Mouse (Mus musculus) heart, adult 8-10 months (tissue): ENCODE data around the gene Ear14. TPM values are rescaled to one million over a fixed set of nuclear protein-coding genes. Genes with fewer than 3 reads are reported as not detected.
A peak's percentile ranks its signal among the peaks of the same experiment; 100 is the strongest.
"Not testable (repeated sequence)": the region's sequence is repeated elsewhere in the genome, so short reads cannot be mapped to it uniquely, and the experiment has no call there.

ENCODE experiments used
- DNase-seq: peaks from one replicate; pipeline ENCODE4 v3.0.0; 2022; ENCODE audit warnings: low spot score
- total RNA-seq, 4 experiments: library from RNA; stranded (reverse); gene quantifications; 2 replicates each; pipeline ENCODE4 v1.2.4; 2022

Gene Ear14
- total RNA-seq, 4 experiments from 2014 or later: not detected

DNA sequence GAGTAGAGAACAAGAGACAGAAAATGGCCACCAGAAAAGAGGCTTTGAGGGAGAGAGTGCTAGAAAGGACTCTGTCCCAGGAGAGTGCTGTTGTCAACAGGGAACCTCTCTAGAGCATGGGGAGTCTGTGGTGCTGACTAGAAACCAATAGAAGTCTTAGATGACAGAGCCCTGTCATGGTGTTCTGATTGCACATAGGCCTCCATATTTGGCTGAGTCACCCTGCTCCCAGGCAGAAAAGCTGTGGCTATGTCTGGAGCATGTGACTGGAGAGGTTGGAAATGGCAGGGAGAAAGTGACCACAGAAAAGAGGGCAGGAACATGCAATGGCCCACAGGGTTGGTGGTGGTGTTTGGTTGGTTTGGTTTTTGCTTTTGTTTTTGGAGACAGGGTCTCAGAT, 49.0 kb downstream of the Ear14 start:
- DNase-seq: not testable (repeated sequence)

DNA sequence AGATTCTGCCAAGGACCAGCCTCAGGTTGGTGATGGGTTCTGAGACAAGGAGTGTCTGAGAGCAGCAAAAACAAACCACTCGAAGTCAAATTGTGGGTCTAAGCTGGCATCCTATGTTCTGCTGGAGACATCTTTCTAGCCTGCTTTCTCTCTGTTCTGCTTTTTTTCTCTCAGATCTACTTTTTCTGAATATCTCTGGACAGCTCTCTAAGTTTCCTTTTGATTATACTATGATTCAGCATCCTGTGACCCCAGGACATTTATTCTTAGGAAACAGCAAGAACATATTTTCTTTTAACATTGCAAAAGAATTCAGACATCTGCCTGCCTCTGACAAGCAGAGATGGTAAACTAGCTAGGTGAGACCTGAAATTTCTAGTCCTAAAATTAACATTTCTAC, 50.4 kb downstream of the Ear14 start:
- DNase-seq: peak; percentile 24

Other genes with a start within 250 kb of the Ear14 start
- 1 to 10 TPM in 1 of 4 experiments, under 1 TPM in 2, not detected in 1; 0.52 to 1.2 (median 0.84) TPM for gene Pnp2, start 247.4 kb upstream of the Ear14 start, total RNA-seq
- gene Rnase10, start 195.6 kb upstream of the Ear14 start, total RNA-seq: under 1 TPM in 3 of 4 experiments, not detected in 1; 0.25 to 0.37 (median 0.27) TPM
- not detected for gene Rnase9, start 161.5 kb upstream of the Ear14 start, total RNA-seq
- gene Rnase11, start 153.2 kb upstream of the Ear14 start, total RNA-seq: not detected
- gene Rnase12, start 145.7 kb upstream of the Ear14 start, total RNA-seq: not detected
- not detected for gene Olfr750, start 129.0 kb upstream of the Ear14 start, total RNA-seq
- 10 to 100 TPM; 38.7 to 52.9 (median 46.5) TPM for gene Rnase4, start 112.3 kb upstream of the Ear14 start, total RNA-seq
- gene Ang, start 112.2 kb upstream of the Ear14 start, total RNA-seq: 1 to 10 TPM; 3.6 to 9.2 (median 4.9) TPM
- not detected for gene Eddm3b, start 89.0 kb upstream of the Ear14 start, total RNA-seq
- gene Rnase6, start 79.5 kb upstream of the Ear14 start, total RNA-seq: under 1 TPM; 0.16 to 0.63 (median 0.33) TPM
- 1 to 10 TPM in 2 of 4 experiments, under 1 TPM in 1, not detected in 1; 0.29 to 1.4 (median 1.3) TPM for gene Rnase1, start 56.6 kb upstream of the Ear14 start, total RNA-seq
- gene Rnase2b, start 41.1 kb upstream of the Ear14 start, total RNA-seq: not detected
- not detected for gene Ang2, start 4.2 kb upstream of the Ear14 start, total RNA-seq
- 10 to 100 TPM in 1 of 4 experiments, 1 to 10 TPM in 2, under 1 TPM in 1; 0.95 to 12.3 (median 2.4) TPM for gene Rnase2a, start 52.7 kb downstream of the Ear14 start, total RNA-seq
- gene Gm7247, start 158.4 kb downstream of the Ear14 start, total RNA-seq: not detected
- gene Vmn2r88, start 207.4 kb downstream of the Ear14 start, total RNA-seq: not detected
- gene Vmn2r89, start 248.5 kb downstream of the Ear14 start, total RNA-seq: not detected